Mouse (Mus musculus) left cerebral cortex, postnatal 4 days (tissue): ENCODE data around the gene Slc1a2. TPM values are rescaled to one million over a fixed set of nuclear protein-coding genes. Genes with fewer than 3 reads are reported as not detected.

Experiments used
- DNase-seq: peaks from one replicate; pipeline ENCODE4 v3.0.0-alpha.2; 2022
- intact Hi-C: fragments of 180-260 bp; cut with DNase I; formaldehyde crosslinking; loops from one replicate; pipeline ENCODE4 v1.15.1; 2025
- total RNA-seq, 2 experiments: library from RNA; stranded (reverse); gene quantifications; 2 replicates each; pipeline ENCODE4 v1.2.3; 2021

Gene Slc1a2
- total RNA-seq, 2 experiments from 2014 or later = 197 to 218 TPM

DNA sequence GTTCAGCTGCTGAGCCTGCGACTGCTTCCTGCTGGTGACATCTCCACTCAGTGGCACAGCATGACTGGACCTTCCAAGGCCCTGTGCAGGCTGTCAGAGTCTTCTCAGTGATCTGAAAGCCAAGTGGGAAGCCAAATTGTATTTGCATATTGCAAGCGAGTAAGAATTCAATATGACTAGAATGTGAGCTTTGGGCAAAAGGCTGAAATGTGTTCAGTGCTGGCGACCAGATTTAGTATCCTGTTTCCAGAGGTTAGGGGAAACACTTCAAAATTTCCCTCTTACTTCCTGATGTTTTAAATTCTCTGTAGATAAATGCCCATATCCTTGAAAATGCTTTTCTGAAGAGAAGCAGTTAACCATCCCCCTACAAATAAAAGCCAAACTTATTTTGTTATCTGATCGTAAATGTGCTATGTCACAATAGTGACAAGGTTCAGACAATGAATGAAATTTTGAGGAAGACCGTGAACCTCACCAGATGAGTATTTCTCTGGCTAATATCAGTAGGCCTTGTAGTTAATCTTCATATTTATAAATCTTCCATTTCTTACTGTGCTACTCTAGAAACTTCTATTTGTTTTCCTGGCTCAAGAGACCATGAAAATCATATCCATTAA is 98.9 kb downstream of the Slc1a2 start:
- DNase-seq = peak; percentile 17
- intact Hi-C loops = no loop called here

DNA sequence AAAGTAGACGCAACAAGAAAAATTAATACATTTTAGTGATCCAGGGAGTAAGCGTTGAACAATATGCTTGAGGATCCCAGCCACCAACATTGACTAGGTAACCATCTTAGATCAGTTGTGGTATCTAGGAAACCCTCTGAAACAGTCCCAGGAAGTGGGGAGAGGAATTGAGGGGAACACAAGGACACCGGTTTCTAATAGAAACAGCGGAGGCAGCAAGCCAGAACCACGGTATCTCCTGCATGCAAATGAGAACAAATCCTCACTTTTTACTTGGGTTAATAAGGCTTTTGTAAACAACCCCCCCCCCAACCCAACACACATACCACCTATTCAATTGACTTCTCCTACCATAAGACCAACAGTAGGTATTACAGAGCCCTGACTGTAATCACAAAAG is 101.0 kb downstream of the Slc1a2 start:
- intact Hi-C loops = no loop called here
- DNase-seq = peak; percentile 19

DNA sequence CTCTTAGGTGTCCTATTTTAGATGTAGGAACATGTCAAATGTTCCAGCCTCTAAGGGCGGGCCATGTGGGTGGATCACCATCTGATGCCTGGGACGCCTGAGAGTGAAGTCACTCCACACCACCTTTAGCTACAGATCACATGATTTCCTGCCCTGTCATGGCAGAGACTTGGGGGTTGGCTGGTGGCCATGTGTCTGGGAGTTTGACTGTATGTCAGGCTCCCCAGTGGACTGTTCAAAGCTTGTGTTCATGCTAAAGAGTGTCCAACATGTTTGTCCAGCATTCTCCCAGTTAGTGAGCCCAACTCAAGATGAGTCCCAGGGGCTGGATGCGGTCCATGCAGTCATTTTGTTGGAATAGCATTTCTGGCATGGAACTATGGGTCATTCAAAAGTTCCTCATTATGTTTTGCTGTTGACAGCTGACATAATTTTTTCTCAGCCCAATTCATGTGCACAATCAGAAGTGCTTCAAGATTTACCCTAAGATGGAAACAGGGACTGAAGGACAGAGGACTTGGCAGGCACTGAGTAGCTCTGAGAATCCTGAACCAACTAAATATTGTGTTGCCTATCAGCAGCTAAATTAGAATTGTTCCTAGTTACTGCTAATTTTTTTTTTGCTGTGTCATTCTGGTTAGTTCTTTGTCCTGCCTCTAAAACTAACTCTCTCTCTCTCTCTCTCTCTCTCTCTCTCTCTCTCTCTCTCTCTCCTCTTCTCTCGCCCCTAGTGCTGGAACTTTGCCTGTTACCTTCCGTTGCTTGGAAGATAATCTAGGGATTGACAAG is 102.0 kb downstream of the Slc1a2 start:
- intact Hi-C loops = no loop called here
- peak; percentile 53 for DNase-seq

DNA sequence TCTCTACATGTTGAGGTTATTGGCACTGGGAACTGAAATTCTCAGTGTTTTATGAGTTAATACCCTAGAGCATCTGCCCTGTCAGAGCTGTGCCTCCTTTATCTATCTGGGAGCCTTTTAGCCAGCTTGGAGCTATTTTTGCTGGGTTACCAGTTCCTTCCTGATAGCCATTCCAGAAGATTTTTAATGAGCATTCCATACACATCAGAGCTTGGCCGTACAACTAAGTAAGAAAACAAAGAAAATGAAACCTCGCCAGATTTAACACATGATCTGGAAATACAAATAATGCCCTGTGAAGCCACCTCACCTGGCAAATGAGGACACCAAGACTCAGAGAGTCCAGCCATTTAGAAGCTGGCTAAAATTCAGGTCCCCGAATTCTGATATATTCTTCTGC is 104.7 kb downstream of the Slc1a2 start:
- intact Hi-C loops = no loop called here
- no peak for DNase-seq

DNA sequence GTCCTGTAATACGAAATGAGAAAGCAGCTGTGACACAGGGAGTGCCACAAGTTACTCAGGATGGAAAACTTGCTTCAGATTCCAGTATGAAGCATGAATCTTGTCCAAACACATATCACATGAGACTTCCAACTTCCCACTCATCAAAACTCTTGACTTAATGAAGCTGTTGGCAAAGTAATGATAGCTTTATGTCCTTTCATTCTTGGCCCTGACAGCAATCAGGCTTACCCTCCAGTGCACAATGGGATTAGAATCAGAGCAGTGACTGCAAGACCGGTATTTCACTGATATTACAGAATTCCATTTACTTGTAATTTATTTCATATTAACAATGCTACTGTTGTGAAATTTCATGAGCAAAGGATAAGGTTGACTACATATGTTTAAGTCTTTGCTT is 105.5 kb downstream of the Slc1a2 start:
- no peak for DNase-seq
- intact Hi-C loops = no loop called here

DNA sequence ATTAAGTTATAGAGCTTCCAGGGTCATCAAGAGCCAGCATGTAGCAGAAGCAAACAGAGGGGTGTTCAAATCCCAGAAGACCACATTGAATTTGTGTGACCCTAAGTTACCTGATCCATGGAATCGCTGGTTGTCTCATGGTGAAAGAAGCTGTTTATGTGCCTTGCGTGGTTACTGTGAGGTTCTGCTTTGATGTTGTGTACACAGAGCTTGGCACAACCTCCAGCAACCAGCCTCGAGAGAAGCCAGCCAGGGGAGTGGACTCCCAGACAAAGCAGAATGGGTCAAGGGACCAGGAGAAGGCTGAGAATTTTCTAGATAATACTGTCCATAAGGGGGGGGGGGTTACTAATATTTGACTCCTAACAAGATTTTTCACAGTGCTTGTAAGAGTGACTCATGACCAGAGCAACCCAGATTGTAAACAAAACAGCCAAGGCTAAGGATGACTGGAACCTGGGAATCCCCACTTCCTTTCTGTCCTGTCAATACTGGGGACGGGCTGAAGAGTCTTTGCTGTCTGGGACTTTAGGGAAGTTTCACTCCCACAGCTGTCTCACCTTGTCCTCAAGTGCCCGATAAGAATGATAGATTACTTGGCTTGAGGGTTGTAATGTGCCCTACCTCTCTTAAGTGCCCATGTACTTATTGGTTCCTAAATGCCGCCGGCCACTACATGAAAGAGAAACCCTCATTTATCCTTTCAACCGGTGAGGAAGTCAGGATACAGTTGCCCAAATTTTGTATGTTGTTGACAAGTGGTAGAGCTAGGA is 106.3 kb downstream of the Slc1a2 start:
- no peak for DNase-seq
- intact Hi-C loops = no loop called here

DNA sequence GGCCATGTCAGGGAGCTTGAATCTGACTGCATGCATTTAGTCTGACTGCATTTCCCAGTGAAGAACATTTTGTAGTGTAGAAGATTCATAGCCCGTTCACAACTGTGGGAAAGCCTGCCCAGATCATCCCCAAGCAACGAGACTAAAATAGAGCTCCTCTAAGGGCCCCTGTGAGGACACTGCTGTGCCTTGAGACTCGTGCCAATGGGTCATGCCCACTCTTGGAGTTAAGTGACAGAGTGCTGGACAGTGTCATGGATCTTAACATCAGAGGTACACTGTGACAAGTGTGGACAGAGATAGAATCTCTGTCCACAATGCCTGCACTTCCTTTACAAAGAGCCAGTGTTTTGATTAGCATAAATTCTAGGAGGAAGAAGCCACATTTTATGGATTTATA is 109.8 kb downstream of the Slc1a2 start:
- DNase-seq = peak; percentile 37
- intact Hi-C loops = no loop called here

DNA sequence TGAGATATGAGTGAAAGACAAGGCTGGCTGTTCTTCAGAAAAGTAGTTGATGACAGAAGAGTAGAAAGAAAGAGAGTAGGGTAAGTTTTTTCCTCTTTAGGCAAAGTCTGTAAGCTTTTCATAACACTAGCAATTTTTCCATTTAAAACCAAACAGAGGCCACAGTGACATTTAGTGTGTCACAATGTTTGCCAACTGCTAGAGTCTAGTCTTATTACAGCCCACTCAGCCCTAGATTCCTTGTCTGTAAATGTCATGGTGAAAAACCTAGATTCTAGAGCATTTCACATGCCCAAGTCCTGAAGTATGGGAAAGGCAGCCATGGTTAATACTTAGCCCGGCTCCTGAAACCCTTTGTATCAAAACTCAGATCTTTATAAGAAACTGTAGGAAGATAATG is 112.8 kb downstream of the Slc1a2 start:
- intact Hi-C loops = no loop called here
- DNase-seq = no peak

DNA sequence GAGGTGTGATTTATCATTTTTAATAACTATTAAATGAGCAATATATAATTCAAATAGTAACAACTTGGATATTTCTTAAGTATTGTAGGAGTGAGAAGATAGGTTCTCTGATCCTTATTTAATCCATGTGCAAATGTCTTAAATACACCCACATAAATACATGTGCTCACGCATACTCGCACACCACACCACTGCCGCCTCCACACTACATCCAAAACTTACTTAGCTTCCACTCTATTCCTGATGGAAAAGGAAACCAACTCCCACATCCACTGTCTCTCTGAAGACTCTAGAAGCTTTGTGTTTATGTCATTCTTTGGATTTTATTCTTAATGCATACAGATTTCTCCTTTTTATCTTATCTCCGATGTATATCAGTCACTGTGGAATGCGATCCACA is 113.8 kb downstream of the Slc1a2 start:
- DNase-seq = no peak
- intact Hi-C loops = no loop called here

DNA sequence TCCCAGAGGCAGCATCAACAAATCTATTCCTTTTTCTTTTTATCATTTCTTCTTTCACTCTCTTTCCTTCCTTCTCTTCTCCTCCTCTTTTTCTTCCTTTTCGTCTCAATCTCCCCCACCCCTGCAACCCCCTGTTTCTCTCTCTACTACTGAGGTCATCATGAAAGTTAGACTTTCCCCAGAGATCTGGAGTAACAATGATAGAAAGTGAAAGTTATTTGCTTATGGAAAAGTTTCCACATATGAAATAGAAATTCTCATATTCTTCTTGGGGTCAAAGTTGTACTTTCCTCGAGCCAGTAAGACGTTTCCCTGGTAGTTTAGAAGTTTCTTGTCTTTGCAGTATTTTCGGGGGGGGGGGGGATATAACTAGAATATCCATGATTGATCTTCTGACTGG is 116.2 kb downstream of the Slc1a2 start:
- DNase-seq = no peak
- intact Hi-C loops = no loop called here

DNA sequence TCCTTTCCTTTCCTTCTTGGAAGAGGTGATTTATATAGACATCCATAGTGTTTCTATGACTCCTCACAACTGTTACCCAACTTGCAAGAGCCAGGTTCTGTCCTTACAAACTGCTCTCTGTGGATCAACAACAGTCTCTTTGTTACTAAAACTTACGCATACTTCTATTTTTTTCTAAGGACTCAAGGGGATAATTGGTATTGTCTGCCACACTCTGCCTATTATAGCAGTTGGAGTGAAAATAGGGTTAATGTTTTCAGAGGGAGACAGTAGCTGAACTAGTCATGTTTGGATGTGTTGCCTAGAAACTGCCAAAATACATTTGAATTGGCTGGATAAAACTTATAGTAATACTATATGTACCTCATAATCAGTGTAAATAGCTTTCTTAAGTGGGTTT is 117.1 kb downstream of the Slc1a2 start:
- no peak for DNase-seq
- intact Hi-C loops = no loop called here

DNA sequence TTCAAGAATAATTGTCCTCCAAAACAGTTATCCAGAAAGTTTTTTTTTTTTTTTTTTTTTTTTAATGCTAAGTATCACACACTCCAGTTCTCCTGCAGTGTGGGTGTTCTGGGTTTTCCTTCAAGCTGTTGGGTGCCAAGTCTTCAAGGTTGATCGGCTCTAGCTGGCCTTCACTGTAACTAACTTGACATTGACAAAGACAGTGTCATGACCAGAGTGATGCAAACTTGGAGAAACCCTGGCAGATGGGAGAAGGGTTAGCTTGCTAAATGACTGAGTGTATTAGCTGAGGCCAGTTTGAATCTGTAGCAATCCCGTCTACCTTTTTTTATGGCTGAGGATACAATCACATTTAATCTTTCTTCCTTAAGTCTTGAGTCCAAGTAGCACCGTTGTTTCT is 119.7 kb downstream of the Slc1a2 start:
- intact Hi-C loops = no loop called here
- DNase-seq = no peak

DNA sequence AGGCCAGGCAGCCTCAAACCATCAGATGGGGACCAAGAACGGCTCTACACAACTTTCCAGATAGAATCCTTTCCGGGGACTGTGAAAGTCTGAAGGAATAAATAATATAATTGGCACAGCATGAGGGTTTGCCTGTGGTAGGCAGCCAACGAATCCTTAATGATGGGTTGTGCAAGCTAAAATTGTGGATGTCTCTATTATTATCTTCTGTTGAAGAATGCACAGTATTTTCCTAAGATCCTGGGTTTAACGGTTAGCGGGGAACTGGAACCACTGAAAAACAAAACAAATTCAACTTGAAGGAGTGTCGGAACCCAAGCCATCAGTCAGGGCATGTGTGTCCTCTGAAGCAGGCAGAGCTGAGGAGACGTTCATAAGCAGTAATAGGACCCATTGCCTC is 124.3 kb downstream of the Slc1a2 start:
- intact Hi-C loops = no loop called here
- DNase-seq = no peak

DNA sequence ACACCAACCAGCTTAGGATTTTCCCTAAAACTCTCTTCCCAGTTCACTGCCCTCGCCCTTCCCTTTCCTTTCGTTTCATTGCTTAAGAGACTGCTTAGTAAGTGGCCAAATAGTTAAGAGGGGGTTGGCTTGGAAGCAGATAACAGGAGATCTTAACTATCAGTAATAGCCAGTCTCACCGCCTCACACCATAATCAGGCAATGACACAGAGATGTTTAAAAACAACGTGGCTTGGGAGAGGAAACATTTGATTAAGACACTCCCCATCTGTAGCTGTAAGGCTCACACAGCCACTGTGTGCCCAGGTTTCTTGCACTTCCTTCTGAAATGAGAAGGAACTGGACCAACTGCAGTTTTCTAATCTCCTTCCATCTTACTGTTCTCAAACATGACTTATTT is 127.2 kb downstream of the Slc1a2 start:
- no peak for DNase-seq
- intact Hi-C loops = no loop called here

DNA sequence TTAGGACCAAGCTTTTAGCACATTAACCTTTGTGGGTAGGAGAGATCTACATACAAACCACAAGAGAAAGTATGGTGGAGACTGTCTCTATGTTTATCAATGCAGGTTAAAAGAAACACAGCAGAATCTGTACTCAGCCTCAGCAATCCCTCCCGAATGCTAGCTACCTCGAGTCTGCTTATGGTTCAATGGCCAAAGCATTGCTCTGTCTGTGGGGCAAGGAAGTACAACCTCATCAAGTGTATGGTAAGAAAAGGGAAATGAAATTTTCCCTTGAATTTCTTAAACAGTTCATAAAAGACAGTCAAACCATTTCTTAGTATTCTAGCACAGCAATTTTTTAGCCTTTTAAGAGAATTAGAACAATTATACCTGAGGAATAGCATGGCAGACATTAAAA is 133.2 kb downstream of the Slc1a2 start:
- intact Hi-C loops = no loop called here
- no peak for DNase-seq

DNA sequence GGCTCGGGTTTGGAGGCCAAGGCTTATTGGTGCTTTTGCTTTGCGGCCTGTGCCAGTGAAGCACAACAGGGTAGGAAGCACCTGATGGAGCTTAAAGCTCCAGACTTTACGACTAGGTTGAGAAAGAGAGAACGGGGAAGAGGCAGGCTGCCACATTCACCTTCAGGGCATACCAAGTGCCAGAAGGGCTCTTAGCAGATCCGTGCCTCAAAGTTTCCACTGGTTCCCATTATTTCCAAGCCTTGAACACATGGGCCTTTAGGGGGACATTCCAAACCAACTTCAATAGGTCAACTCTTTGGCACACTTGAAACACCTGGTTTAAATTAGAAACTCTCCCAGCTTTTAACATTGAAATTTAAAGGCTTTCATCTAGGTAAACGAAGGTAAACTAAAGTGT is 134.3 kb downstream of the Slc1a2 start:
- intact Hi-C loops = no loop called here
- no peak for DNase-seq

DNA sequence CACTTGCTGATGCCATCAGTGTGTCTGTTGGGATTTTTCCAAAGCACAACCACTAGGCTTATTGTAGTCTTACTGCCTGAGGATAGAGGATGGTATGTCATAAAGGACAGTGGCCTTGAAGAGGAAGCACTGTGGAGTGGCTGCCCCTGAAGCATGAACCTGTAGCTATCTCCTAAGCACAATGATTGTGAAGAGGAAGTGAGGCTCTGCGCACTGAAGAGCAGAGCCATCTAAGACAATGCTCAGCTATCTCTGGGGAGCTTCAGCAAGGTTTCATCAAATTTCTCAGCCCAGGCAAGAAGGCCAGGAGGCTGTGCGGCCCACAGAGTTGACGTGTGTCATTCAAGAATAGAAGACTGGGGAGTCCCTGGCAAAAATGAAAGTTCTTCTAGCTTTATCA is 136.6 kb downstream of the Slc1a2 start:
- DNase-seq = no peak
- intact Hi-C loops = no loop called here

DNA sequence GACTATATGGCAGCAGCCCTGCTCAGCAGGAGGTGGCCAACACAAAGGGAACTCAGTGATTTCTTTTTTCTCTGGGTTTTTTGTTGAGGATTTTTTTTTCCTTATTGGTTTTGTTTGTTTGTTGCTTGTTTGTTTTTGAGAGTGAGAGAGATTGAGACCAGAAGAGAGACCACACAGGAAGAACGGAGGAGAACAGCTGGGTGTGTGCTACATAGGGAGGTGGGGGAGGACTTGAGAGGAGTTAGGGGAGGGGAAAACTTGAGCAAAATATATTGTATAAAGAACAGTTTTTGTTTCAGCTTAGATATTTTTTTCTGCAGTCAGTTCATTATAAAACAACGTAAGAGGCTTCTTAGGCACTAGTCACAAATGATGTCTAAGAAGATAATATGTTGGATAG is 139.7 kb downstream of the Slc1a2 start:
- intact Hi-C loops = no loop called here
- DNase-seq = no peak

DNA sequence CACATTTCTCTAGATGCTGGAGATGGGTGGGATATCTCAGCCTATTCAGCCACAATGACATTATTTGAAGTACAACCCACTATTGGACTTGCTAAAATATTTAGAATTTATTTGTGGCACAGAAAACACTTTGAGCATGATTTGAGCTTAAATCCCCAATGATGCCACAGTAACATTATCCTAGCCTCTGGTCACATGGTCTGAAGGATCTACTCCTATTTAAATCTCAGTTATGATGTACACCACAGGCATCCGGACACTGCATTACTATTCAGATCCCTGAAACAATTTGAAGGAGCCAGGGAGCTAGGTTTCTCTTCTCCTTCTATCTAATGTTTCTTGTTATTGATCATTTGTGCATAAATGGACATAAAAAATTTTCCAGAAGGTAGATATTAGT is 143.4 kb downstream of the Slc1a2 start:
- intact Hi-C loops = loop anchor here (10.0 kb wide), 1 partner anchor 203 kb away; no protein-coding TSS in a partner anchor

DNA sequence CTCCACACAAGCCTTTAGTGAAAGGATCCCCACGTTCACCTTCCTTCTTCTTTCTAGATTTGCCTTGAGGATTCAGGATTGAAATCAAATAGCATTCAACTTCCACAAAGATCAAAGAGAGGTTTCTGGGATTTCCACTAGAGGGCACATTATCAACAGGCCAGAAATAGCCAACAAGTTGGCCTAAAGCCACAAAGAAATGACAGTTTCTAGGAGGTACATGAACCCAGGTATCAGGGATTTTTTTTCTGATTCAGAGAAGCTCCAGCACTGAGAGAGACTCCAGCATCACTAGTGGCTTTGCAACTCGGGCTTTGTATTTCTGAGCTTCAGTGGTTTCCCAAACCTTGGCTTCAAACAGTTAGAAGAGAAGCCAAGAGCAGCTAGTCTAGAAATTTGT is 145.7 kb downstream of the Slc1a2 start:
- no peak for DNase-seq
- intact Hi-C loops = loop anchor here (10.0 kb wide), 1 partner anchor 201 kb away; no protein-coding TSS in a partner anchor

More for the DNA sequence above, 143.4 kb downstream of the Slc1a2 start:
- DNase-seq = no peak

DNA sequence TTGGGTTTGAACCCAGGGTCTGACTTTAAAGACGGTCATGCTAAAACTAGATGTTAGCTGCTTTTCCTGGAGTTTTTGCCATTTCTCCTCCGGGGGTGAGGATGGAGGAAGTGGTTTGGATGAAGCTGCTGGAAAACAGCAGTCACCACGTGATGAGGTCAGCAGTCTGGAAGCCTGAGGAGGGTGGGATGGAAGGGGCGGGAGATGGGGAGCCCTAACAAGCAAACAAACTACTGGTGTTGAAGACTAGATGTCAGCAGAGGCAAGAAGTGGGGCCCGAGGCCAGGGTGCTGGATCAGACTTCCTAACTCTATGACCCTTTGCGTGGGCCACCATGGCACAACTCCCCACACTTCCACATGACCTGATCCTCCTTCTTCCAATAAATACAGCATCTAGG is 146.8 kb downstream of the Slc1a2 start:
- intact Hi-C loops = loop anchor here (10.0 kb wide), 1 partner anchor 200 kb away; no protein-coding TSS in a partner anchor

More for the DNA sequence above, 146.8 kb downstream of the Slc1a2 start:
- DNase-seq = no peak
